Mouse (Mus musculus): ENCODE measurements around the gene Arhgap32. TPM values are rescaled to one million over a fixed set of nuclear protein-coding genes. Genes with fewer than 3 reads are reported as not detected.
"Not testable (repeated sequence)": the region's sequence is repeated elsewhere in the genome, so short reads cannot be mapped to it uniquely, and the experiment has no call there.

Arhgap32 gene
- polyA plus RNA-seq (2012; rRNA removed), result 8.2 and 11.9 TPM in 2 replicates

DNA sequence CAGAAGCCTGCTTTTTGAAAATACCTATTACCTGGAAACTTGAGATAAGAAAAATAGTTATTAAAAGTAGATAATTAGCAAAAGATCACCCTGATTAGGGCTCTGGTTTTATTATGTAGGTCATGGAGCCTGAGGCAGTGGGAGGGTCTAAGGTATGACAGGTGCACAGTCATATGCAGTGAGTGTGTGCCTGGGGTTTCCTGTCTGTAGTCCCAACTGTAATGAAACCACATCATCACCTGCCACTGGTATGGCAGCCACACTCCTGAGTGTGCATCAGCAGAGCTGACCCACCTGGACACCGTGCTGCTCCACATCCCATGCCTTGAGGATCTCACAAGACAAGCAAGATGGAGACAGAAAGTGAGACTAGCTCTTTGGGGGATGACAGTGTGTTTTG, at the start of gene Arhgap32:
TSS of gene Arhgap32 (plus strand) at position 351 of the 400 bp plus-strand sequence.
- DNase-seq (ENCODE audit: low read depth, low spot score), result no peak
- WGBS, result 64% methylated on average over 1 of the region's 1 CpGs

DNA sequence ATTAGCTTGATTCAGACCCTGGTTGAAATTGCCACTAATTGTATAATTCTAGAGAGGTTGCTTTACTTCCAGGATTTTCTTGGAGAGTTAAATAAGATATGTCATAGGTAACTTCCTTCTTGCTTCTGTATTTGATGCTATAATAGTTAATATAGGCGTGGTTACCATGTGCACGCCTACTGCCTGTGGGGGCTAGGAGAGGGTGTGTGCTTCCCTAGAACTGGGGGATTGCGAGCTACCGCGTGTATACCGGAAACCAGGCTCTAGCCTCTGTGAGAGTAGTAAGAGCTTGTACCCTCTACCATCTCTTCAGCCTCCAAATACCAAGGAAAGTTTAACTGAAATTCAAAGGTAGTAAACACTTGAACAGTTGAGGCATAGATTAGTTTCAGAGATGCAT, 43.2 kb upstream of the Arhgap32 start:
- DNase-seq (ENCODE audit: low read depth, low spot score), result no peak
- 75% methylated on average over 6 of the region's 6 CpGs for WGBS

- 82% methylated on average over 4 of the region's 4 CpGs for WGBS
- DNase-seq (ENCODE audit: low read depth, low spot score), result no peak
Observed at GRCm38 (mm10) chr9:32088106-32088776, 27.7 kb upstream of the Arhgap32 start.

DNA sequence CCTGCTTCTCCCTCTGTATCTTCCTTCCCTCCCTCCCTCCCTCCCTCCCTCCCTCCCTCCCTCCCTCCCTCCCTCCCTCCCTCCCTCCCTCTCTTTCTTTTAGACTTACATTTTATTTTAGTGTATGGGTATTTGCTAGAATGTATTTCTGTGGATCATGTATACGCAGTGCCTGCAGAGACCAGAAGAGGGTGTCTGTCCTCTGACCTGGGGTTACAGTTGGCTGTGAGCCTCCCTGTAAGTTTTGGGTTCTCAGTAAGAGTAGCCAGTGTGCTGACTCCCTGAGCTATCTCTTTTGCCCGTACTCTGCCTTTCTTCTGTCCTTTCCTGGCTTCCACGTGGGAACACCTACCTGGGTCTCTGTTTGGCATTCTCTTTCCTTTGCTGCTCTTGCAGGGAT, 27.1 kb upstream of the Arhgap32 start:
- WGBS, result 71% methylated on average over 3 of the region's 3 CpGs
- no peak for DNase-seq (ENCODE audit: low read depth, low spot score)

- no peak for DNase-seq (ENCODE audit: low read depth, low spot score)
- WGBS, result 49% methylated on average over 2 of the region's 2 CpGs
Observed at GRCm38 (mm10) chr9:32093456-32093855, 22.5 kb upstream of the Arhgap32 start.

GRCm38 (mm10) chr9:32094351-32095120, 21.4 kb upstream of the Arhgap32 start:
- DNase-seq (ENCODE audit: low read depth, low spot score), result no peak
- WGBS, result 31% methylated on average over 13 of the region's 13 CpGs

DNA sequence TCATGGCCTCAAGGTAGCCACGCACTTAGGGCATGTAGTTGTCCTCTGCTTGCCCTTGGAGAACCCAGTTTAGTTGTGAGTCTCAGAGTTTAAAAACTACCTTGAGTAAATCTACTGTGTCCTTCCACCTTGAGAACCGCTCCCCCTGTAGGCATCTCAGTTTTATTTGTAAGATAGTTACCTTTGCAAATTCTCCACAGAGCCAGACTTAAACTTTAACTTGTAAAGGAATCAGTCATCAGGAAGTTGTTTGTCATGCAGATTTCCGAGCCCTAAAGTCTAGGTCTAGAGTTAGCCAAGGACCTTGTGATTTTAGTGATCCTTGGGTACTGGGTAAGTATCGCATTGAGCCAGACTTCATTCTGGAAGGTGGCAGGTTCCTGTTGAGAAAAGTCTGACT, 20.4 kb upstream of the Arhgap32 start:
- no peak for DNase-seq (ENCODE audit: low read depth, low spot score)
- WGBS, result 69% methylated on average over 4 of the region's 4 CpGs

GRCm38 (mm10) chr9:32096541-32096940, 19.4 kb upstream of the Arhgap32 start:
- WGBS, result 49% methylated on average over 7 of the region's 7 CpGs
- no peak for DNase-seq (ENCODE audit: low read depth, low spot score)

GRCm38 (mm10) chr9:32097123-32097522, 18.8 kb upstream of the Arhgap32 start:
- 80% methylated on average over 4 of the region's 4 CpGs for WGBS
- DNase-seq (ENCODE audit: low read depth, low spot score), result no peak

GRCm38 (mm10) chr9:32098425-32099155, 17.3 kb upstream of the Arhgap32 start:
- no peak for DNase-seq (ENCODE audit: low read depth, low spot score)
- 87% methylated on average over 9 of the region's 9 CpGs for WGBS

DNA sequence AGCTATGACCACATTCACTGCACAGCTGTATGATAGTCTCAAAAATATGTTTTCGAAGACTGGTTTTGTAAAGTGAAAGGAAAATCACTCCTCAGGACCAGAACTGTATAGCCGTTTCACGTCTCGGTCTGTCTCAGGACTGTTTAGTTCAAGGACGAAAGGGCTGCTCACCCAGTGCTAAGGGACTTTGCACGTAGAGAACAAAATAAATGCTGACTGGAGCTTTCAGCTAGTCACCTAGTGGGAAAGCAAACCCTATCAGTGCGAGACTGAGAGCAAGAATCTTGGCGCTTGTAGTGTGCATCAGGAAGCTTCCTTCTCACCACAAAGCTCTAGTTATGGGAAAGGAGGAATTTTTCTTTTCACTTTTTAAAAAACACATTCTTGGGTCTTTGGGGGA, 15.4 kb upstream of the Arhgap32 start:
- 89% methylated on average over 8 of the region's 8 CpGs for WGBS
- DNase-seq (ENCODE audit: low read depth, low spot score), result no peak

GRCm38 (mm10) chr9:32101488-32101887, 14.4 kb upstream of the Arhgap32 start:
- 90% methylated on average over 2 of the region's 2 CpGs for WGBS
- no peak for DNase-seq (ENCODE audit: low read depth, low spot score)

DNA sequence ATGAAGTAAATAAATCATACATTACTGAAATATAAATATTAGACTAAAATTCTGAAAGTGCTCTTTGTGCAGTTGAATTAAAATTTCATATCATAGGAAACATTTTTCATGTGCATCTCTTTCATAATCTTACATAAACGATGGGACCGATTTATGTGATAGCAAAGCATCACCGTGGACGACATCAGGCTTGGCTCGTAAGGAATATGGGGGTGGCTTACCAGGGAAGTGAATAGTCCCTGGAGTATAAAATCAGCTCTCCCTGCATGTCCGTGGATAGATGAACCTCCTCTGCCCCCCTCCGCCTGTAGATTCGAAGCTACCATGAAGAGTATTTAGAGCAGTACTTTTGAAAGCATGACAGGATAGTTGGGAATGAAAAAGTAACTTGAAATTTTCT, 11.3 kb upstream of the Arhgap32 start:
- DNase-seq (ENCODE audit: low read depth, low spot score), result no peak
- WGBS, result 65% methylated on average over 8 of the region's 8 CpGs

GRCm38 (mm10) chr9:32110376-32110775, 5.6 kb upstream of the Arhgap32 start:
- no peak for DNase-seq (ENCODE audit: low read depth, low spot score)
- 88% methylated on average over 2 of the region's 2 CpGs for WGBS

GRCm38 (mm10) chr9:32116272-32116671, 336 bp downstream of the Arhgap32 start:
- WGBS, result 42% methylated on average over 5 of the region's 5 CpGs
- DNase-seq (ENCODE audit: low read depth, low spot score), result no peak

DNA sequence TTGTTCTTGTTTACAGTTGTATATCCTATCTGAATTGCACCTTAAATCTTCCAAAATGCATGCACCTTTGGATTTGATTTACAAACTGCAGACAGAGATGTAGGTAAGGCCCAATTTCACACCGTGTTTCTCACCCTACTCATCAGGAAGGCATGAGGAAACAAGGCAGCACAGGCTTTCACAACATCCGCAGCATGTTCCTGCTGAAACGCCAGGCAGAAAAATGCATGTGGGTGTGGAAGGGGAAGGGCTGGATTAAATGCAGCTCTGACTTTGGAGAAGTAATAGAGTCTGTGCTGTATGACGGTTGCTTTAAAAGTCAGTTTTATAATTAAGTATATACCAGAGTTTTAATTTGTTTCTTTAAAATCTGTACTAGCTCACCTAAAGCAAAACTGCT, 1.9 kb downstream of the Arhgap32 start:
- 8% methylated on average over 4 of the region's 4 CpGs for WGBS
- peak; percentile 33 for DNase-seq (ENCODE audit: low read depth, low spot score)

GRCm38 (mm10) chr9:32118433-32118832, 2.5 kb downstream of the Arhgap32 start:
- no peak for DNase-seq (ENCODE audit: low read depth, low spot score)

GRCm38 (mm10) chr9:32119586-32119985, 3.6 kb downstream of the Arhgap32 start:
- 79% methylated on average over 6 of the region's 6 CpGs for WGBS
- no peak for DNase-seq (ENCODE audit: low read depth, low spot score)

DNA sequence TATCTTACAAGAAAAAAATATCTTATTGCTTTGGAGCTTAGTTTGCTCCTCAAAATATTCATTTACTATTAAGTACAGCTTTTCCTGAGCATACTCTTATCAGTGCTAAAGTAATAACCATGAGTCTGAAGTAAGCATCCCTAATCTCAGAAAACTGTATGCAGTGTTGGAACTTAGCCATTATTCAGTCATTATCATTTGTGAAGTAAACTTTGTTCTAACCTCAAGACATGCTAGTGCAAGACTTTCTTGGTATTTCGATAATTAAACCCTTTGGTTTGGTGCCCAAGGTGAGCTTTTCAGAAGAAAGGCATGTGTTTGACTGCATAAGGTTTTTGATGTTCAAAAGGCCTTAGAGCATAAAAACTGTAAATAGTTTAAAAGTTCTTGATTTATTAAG, 4.2 kb downstream of the Arhgap32 start:
- WGBS, result 79% methylated on average over 1 of the region's 1 CpGs
- DNase-seq (ENCODE audit: low read depth, low spot score), result no peak

GRCm38 (mm10) chr9:32121271-32121670, 5.3 kb downstream of the Arhgap32 start:
- DNase-seq (ENCODE audit: low read depth, low spot score), result not testable (repeated sequence)
- 96% methylated on average over 13 of the region's 13 CpGs for WGBS

DNA sequence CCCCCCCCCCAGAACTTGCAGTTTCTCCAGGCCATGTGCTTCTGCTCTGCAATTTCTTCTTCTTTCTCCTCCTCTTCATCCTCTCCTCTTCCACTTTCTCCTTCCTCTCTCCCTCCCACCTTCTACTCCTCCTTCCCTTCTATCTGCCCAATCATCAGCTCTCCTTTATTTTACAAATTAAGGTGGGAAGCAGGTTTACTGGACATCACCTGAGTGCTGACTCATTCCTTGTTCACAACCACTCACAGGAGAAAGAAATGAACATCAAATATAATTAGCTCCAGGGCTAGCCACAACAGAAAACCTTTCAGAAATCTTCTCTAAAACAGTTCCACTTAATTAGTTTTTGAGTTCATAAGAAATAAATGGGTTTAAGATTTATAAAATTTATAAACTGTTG, 20.3 kb downstream of the Arhgap32 start:
- no peak for DNase-seq (ENCODE audit: low read depth, low spot score)
